Mouse (Mus musculus): ENCODE data around the gene Pitpnm1. TPM values are rescaled to one million over a fixed set of nuclear protein-coding genes. Genes with fewer than 3 reads are reported as not detected.
A peak's percentile ranks its signal among the peaks of the same experiment; 100 is the strongest.

Pitpnm1 gene
- polyA plus RNA-seq, 1 experiment = 357 TPM

- WGBS = 85% methylated on average over 8 of the region's 8 CpGs
- Histone ChIP-seq H3K4me3 (ENCODE audit: control insufficient read depth, insufficient read depth, low read length) (no peak overlapping the region), H3K36me3 (ENCODE audit: control insufficient read depth, insufficient read depth, low read length) (no peaks in the 10 kb centered on the region), H3K27ac (ENCODE audit: control insufficient read depth, insufficient read depth, low read length) (no peak overlapping the region), H3K27me3 (ENCODE audit: control insufficient read depth, insufficient read depth, low read length) (no peaks in the 10 kb centered on the region), H3K4me1 (replicated peaks; ENCODE audit: control insufficient read depth, insufficient read depth, low read length) (peaks cover 23% of the 10 kb centered on the region)
- DNase-seq = no peak
- TF ChIP-seq CTCF (IDR thresholded peaks at IDR 0.05; ENCODE audit: borderline replicate concordance, control insufficient read depth, extremely low read depth, insufficient read depth, low read length, poor library complexity) (no peak), POLR2A (IDR thresholded peaks at IDR 0.05; ENCODE audit: control insufficient read depth, extremely low read depth, insufficient read depth, low read length, poor library complexity) (no peak)
These were observed 44.4 kb upstream of the Pitpnm1 start for GRCm38 (mm10) chr19:4055216-4055946.

- TF ChIP-seq POLR2A (IDR thresholded peaks at IDR 0.05; ENCODE audit: control insufficient read depth, extremely low read depth, insufficient read depth, low read length, poor library complexity) (no peak), CTCF (IDR thresholded peaks at IDR 0.05; ENCODE audit: borderline replicate concordance, control insufficient read depth, extremely low read depth, insufficient read depth, low read length, poor library complexity) (no peak)
These were observed 43.7 kb upstream of the Pitpnm1 start for GRCm38 (mm10) chr19:4055947-4056693.

GRCm38 (mm10) chr19:4056727-4057126 lies 43.1 kb upstream of the Pitpnm1 start:
- no peak for DNase-seq
- Histone ChIP-seq H3K36me3 (ENCODE audit: control insufficient read depth, insufficient read depth, low read length) (no peaks in the 10 kb centered on the region), H3K4me3 (ENCODE audit: control insufficient read depth, insufficient read depth, low read length) (no peak overlapping the region), H3K27ac (ENCODE audit: control insufficient read depth, insufficient read depth, low read length) (no peak overlapping the region), H3K27me3 (ENCODE audit: control insufficient read depth, insufficient read depth, low read length) (no peaks in the 10 kb centered on the region), H3K4me1 (replicated peaks; ENCODE audit: control insufficient read depth, insufficient read depth, low read length) (peaks cover 27% of the 10 kb centered on the region)
- TF ChIP-seq POLR2A (IDR thresholded peaks at IDR 0.05; ENCODE audit: control insufficient read depth, extremely low read depth, insufficient read depth, low read length, poor library complexity) (no peak), CTCF (IDR thresholded peaks at IDR 0.05; ENCODE audit: borderline replicate concordance, control insufficient read depth, extremely low read depth, insufficient read depth, low read length, poor library complexity) (no peak)
- WGBS = 78% methylated on average over 4 of the region's 4 CpGs

More at GRCm38 (mm10) chr19:4055947-4056693, 43.7 kb upstream of the Pitpnm1 start:
- 89% methylated on average over 15 of the region's 15 CpGs for WGBS
- H3K27ac ChIP-seq (ENCODE audit: control insufficient read depth, insufficient read depth, low read length) = no peak overlapping the region
- no peak for DNase-seq
- H3K4me1 ChIP-seq (replicated peaks; ENCODE audit: control insufficient read depth, insufficient read depth, low read length) = peaks cover 25% of the 10 kb centered on the region
- no peaks in the 10 kb centered on the region for H3K27me3 ChIP-seq (ENCODE audit: control insufficient read depth, insufficient read depth, low read length)
- H3K4me3 ChIP-seq (ENCODE audit: control insufficient read depth, insufficient read depth, low read length) = no peak overlapping the region
- H3K36me3 ChIP-seq (ENCODE audit: control insufficient read depth, insufficient read depth, low read length) = no peaks in the 10 kb centered on the region

- TF ChIP-seq POLR2A (IDR thresholded peaks at IDR 0.05; ENCODE audit: control insufficient read depth, extremely low read depth, insufficient read depth, low read length, poor library complexity) (no peak), CTCF (IDR thresholded peaks at IDR 0.05; ENCODE audit: borderline replicate concordance, control insufficient read depth, extremely low read depth, insufficient read depth, low read length, poor library complexity) (no peak)
- 97% methylated on average over 13 of the region's 13 CpGs for WGBS
- peaks cover 27% of the 10 kb centered on the region for H3K4me1 ChIP-seq (replicated peaks; ENCODE audit: control insufficient read depth, insufficient read depth, low read length)
- no peak for DNase-seq
- no peak overlapping the region for H3K27ac ChIP-seq (ENCODE audit: control insufficient read depth, insufficient read depth, low read length)
- no peaks in the 10 kb centered on the region for H3K27me3 ChIP-seq (ENCODE audit: control insufficient read depth, insufficient read depth, low read length)
- H3K4me3 ChIP-seq (ENCODE audit: control insufficient read depth, insufficient read depth, low read length) = no peak overlapping the region
- no peaks in the 10 kb centered on the region for H3K36me3 ChIP-seq (ENCODE audit: control insufficient read depth, insufficient read depth, low read length)
These were observed 42.4 kb upstream of the Pitpnm1 start for GRCm38 (mm10) chr19:4057389-4057788.

GRCm38 (mm10) chr19:4057962-4058361 lies 41.8 kb upstream of the Pitpnm1 start:
- Histone ChIP-seq H3K36me3 (ENCODE audit: control insufficient read depth, insufficient read depth, low read length) (no peaks in the 10 kb centered on the region), H3K4me1 (replicated peaks; ENCODE audit: control insufficient read depth, insufficient read depth, low read length) (peaks cover 27% of the 10 kb centered on the region), H3K27ac (ENCODE audit: control insufficient read depth, insufficient read depth, low read length) (no peak overlapping the region), H3K4me3 (ENCODE audit: control insufficient read depth, insufficient read depth, low read length) (no peak overlapping the region), H3K27me3 (ENCODE audit: control insufficient read depth, insufficient read depth, low read length) (no peaks in the 10 kb centered on the region)
- no peak for DNase-seq
- WGBS = 98% methylated on average over 7 of the region's 7 CpGs
- no peak for TF ChIP-seq POLR2A (IDR thresholded peaks at IDR 0.05; ENCODE audit: control insufficient read depth, extremely low read depth, insufficient read depth, low read length, poor library complexity)
- no peak for TF ChIP-seq CTCF (IDR thresholded peaks at IDR 0.05; ENCODE audit: borderline replicate concordance, control insufficient read depth, extremely low read depth, insufficient read depth, low read length, poor library complexity)

GRCm38 (mm10) chr19:4058581-4058980 lies 41.2 kb upstream of the Pitpnm1 start:
- Histone ChIP-seq H3K4me1 (replicated peaks; ENCODE audit: control insufficient read depth, insufficient read depth, low read length) (peaks cover 27% of the 10 kb centered on the region), H3K27ac (ENCODE audit: control insufficient read depth, insufficient read depth, low read length) (peak overlapping the region; percentile 61; the same call in 1 of the 2 replicates), H3K4me3 (ENCODE audit: control insufficient read depth, insufficient read depth, low read length) (no peak overlapping the region; the same call in 1 of the 2 replicates), H3K27me3 (ENCODE audit: control insufficient read depth, insufficient read depth, low read length) (no peaks in the 10 kb centered on the region), H3K36me3 (ENCODE audit: control insufficient read depth, insufficient read depth, low read length) (no peaks in the 10 kb centered on the region)
- DNase-seq = no peak
- WGBS = 92% methylated on average over 5 of the region's 5 CpGs
- no peak for TF ChIP-seq POLR2A (IDR thresholded peaks at IDR 0.05; ENCODE audit: control insufficient read depth, extremely low read depth, insufficient read depth, low read length, poor library complexity)
- no peak for TF ChIP-seq CTCF (IDR thresholded peaks at IDR 0.05; ENCODE audit: borderline replicate concordance, control insufficient read depth, extremely low read depth, insufficient read depth, low read length, poor library complexity)
